Mouse (Mus musculus) bone marrow, adult 2 months (tissue): Measurements from ENCODE around the gene Rbm25.

Experiments
- CTCF ChIP-seq: fragments of 200-500 bp; IDR thresholded peaks from 2 replicates; pipeline ENCODE4 v1.5.1; 2011; ENCODE audit warnings: low read length, control low read depth; ENCODE audit not compliant: control insufficient read depth, insufficient read depth
- POLR2A ChIP-seq: fragments of 200-500 bp; IDR thresholded peaks from 2 replicates; pipeline ENCODE4 v1.6.1; 2011; ENCODE audit warnings: low read depth, mild to moderate bottlenecking, control low read depth, low read length, borderline replicate concordance; ENCODE audit not compliant: control insufficient read depth

GRCm38 (mm10) chr12:83602285-83602684 is 28.8 kb upstream of the Rbm25 start:
- no peak for TF ChIP-seq POLR2A
- TF ChIP-seq CTCF: no peak
